Mouse (Mus musculus) heart, postnatal 0 days (tissue): ENCODE measurements around the gene Slc26a8. TPM values are rescaled to one million over a fixed set of nuclear protein-coding genes. Genes with fewer than 3 reads are reported as not detected.

Source experiments
- ATAC-seq: fragments of 200-750 bp; cut with Nextera tagmentation; 2 replicates; pipeline ENCODE4 v1.8.0; 2017; ENCODE audit warnings: low read depth, moderate number of reproducible peaks, moderate library complexity; ENCODE audit not compliant: insufficient read depth
- DNase-seq: peaks from one replicate; pipeline ENCODE4 v3.0.0-alpha.2; 2016; ENCODE audit warnings: low spot score
- H3K27ac ChIP-seq: fragments of 300-500 bp; sonication (generic); 2 replicates; pipeline ENCODE4 v1.5.1; 2014; ENCODE audit warnings: low read depth, mild to moderate bottlenecking
- H3K27me3 ChIP-seq: fragments of 300-500 bp; sonication (generic); 2 replicates; pipeline ENCODE4 v1.6.1; 2014; ENCODE audit warnings: low read length, mixed read lengths; ENCODE audit not compliant: control insufficient read depth, insufficient read depth
- H3K36me3 ChIP-seq: fragments of 300-500 bp; sonication (generic); replicated peaks from 2 replicates; pipeline ENCODE4 v1.6.1; 2014; ENCODE audit warnings: low read length, mixed read lengths; ENCODE audit not compliant: control insufficient read depth, insufficient read depth
- H3K4me1 ChIP-seq: fragments of 300-500 bp; sonication (generic); 2 replicates; pipeline ENCODE4 v1.6.1; 2014; ENCODE audit warnings: antibody characterized with exemption; ENCODE audit not compliant: control insufficient read depth, insufficient read depth
- H3K4me2 ChIP-seq: fragments of 300-500 bp; sonication (generic); 2 replicates; pipeline ENCODE4 v1.6.1; 2014; ENCODE audit warnings: low read depth, mild to moderate bottlenecking, low read length, moderate library complexity
- H3K4me3 ChIP-seq: fragments of 300-500 bp; sonication (generic); 2 replicates; pipeline ENCODE4 v1.5.1; 2014; ENCODE audit warnings: low read depth, low read length
- H3K9ac ChIP-seq: fragments of 300-500 bp; sonication (generic); replicated peaks from 2 replicates; pipeline ENCODE4 v1.6.1; 2014; ENCODE audit warnings: low read depth, low read length, mixed read lengths
- H3K9me3 ChIP-seq: fragments of 300-500 bp; sonication (generic); replicated peaks from 2 replicates; pipeline ENCODE4 v1.6.1; 2016; ENCODE audit warnings: low read length; ENCODE audit not compliant: control insufficient read depth
- CTCF ChIP-seq: IDR thresholded peaks from 2 replicates; pipeline ENCODE4 v1.5.1; 2016; ENCODE audit warnings: antibody characterized with exemption, control low read depth, low read depth
- EP300 ChIP-seq: IDR thresholded peaks from 2 replicates; pipeline ENCODE4 v1.6.1; 2016; ENCODE audit warnings: antibody characterized with exemption, low read depth
- WGBS: fragments of 180-500 bp; shearing (Covaris S2); extraction: QIAGEN DNeasy Blood & Tissue Kit; methylation state at CpG from one replicate; pipeline ENCODE4 v1.1.7; 2014; 5-methylcytosine and 5-hydroxymethylcytosine counted together
- polyA plus RNA-seq: library from polyadenylated mRNA; unstranded; fragments of >200 nt; fragmentation: Nextera tagmentation; extraction: Ambion mirVana; gene quantifications from 2 replicates; pipeline ENCODE4 v1.2.1, GENCODE M21; 2015
- total RNA-seq: library from RNA; depleted of rRNA; stranded (reverse); fragments of >200 nt; gene quantifications from 2 replicates; pipeline ENCODE4 v1.2.3, GENCODE M21; 2014; ENCODE audit warnings: low replicate concordance

The Slc26a8 gene
- total and polyA plus RNA-seq, 2 experiments from 2014 or later, result 0.36 TPM; not detected in 1

GRCm38 (mm10) chr17:28601557-28602250 lies 88.3 kb downstream of the Slc26a8 start:
- Histone ChIP-seq H3K36me3 (peaks cover 89% of the 10 kb centered on the region), H3K27me3 (no peaks in the 10 kb centered on the region), H3K4me1 (no peaks in the 10 kb centered on the region), H3K9me3 (no peaks in the 10 kb centered on the region), H3K27ac (no peak overlapping the region), H3K4me3 (no peak overlapping the region), H3K9ac (no peak overlapping the region), H3K4me2 (no peak overlapping the region)
- DNase-seq (no peak), ATAC-seq (no peak)
- no peak for TF ChIP-seq CTCF
- TF ChIP-seq EP300, result no peak
- WGBS, result 87% methylated on average over 9 of the region's 9 CpGs

- whole genome bisulfite sequencing, result 79% methylated on average over 5 of the region's 5 CpGs
- no peaks in the 10 kb centered on the region for H3K9me3 ChIP-seq
- no peak for ATAC-seq
Observed at GRCm38 (mm10) chr17:28600780-28601179, 89.3 kb downstream of the Slc26a8 start.

GRCm38 (mm10) chr17:28593965-28594364 lies 96.1 kb downstream of the Slc26a8 start:
- Histone ChIP-seq H3K4me3 (no peak overlapping the region), H3K36me3 (peaks cover 70% of the 10 kb centered on the region), H3K4me2 (no peak overlapping the region), H3K27ac (no peak overlapping the region), H3K4me1 (0 out of 2 replicates have a peak, but pooled peaks cover 6% of the 10 kb centered on the region), H3K9me3 (no peaks in the 10 kb centered on the region), H3K27me3 (no peaks in the 10 kb centered on the region), H3K9ac (no peak overlapping the region)
- DNase-seq (no peak), ATAC-seq (no peak)
- WGBS, result 49% methylated on average over 4 of the region's 4 CpGs
- no peak for TF ChIP-seq EP300
- TF ChIP-seq CTCF, result no peak

More at GRCm38 (mm10) chr17:28600780-28601179, 89.3 kb downstream of the Slc26a8 start:
- no peaks in the 10 kb centered on the region for H3K4me1 ChIP-seq
- no peak overlapping the region for H3K9ac ChIP-seq
- no peaks in the 10 kb centered on the region for H3K27me3 ChIP-seq
- TF ChIP-seq EP300, result no peak
- no peak for TF ChIP-seq CTCF
- H3K4me3 ChIP-seq, result no peak overlapping the region
- H3K36me3 ChIP-seq, result peaks cover 91% of the 10 kb centered on the region
- H3K4me2 ChIP-seq, result no peak overlapping the region
- no peak for DNase-seq
- H3K27ac ChIP-seq, result no peak overlapping the region

- TF ChIP-seq CTCF (peak; percentile 82), EP300 (no peak)
- H3K9me3 ChIP-seq, result no peaks in the 10 kb centered on the region
- ATAC-seq (peak; percentile 82), DNase-seq (peak; percentile 84)
- H3K27ac ChIP-seq, result peak overlapping the region; percentile 51
- H3K4me3 ChIP-seq, result no peak overlapping the region
- H3K4me2 ChIP-seq, result no peak overlapping the region
- H3K36me3 ChIP-seq, result peaks cover 72% of the 10 kb centered on the region
- no peaks in the 10 kb centered on the region for H3K27me3 ChIP-seq
- WGBS, result 10% methylated on average over 4 of the region's 4 CpGs
- H3K4me1 ChIP-seq, result 0 out of 2 replicates have a peak, but pooled peaks cover 6% of the 10 kb centered on the region
- no peak overlapping the region for H3K9ac ChIP-seq
Observed at GRCm38 (mm10) chr17:28592998-28593397, 97.0 kb downstream of the Slc26a8 start.

GRCm38 (mm10) chr17:28591476-28591875 lies 98.6 kb downstream of the Slc26a8 start:
- Histone ChIP-seq H3K4me3 (no peak overlapping the region), H3K36me3 (peaks cover 64% of the 10 kb centered on the region), H3K4me2 (no peak overlapping the region), H3K9ac (no peak overlapping the region), H3K27ac (peak overlapping the region; percentile 69), H3K9me3 (no peaks in the 10 kb centered on the region), H3K27me3 (no peaks in the 10 kb centered on the region), H3K4me1 (0 out of 2 replicates have a peak, but pooled peaks cover 6% of the 10 kb centered on the region)
- WGBS, result 28% methylated on average over 5 of the region's 5 CpGs
- TF ChIP-seq EP300, result peak; percentile 86
- TF ChIP-seq CTCF, result no peak
- DNase-seq (peak; percentile 64), ATAC-seq (peak; percentile 75)
